Mouse (Mus musculus) midbrain, embryonic 16.5 days (tissue): ENCODE measurements around the gene Grik4. TPM values are rescaled to one million over a fixed set of nuclear protein-coding genes. Genes with fewer than 3 reads are reported as not detected.
"Not testable (repeated sequence)": the region's sequence is repeated elsewhere in the genome, so short reads cannot be mapped to it uniquely, and the experiment has no call there.

Experiments
- ATAC-seq: fragments of 200-750 bp; cut with Nextera tagmentation; 2 replicates; pipeline ENCODE4 v1.8.0; 2017; ENCODE audit warnings: moderate TSS enrichment
- H3K27ac ChIP-seq: fragments of 300-500 bp; sonication (generic); 2 replicates; pipeline ENCODE4 v1.5.1; 2014; ENCODE audit warnings: mild to moderate bottlenecking, low read length, mixed read lengths
- H3K27me3 ChIP-seq: fragments of 300-500 bp; sonication (generic); 2 replicates; pipeline ENCODE4 v1.6.1; 2014; ENCODE audit warnings: low read depth, low read length, mixed read lengths; ENCODE audit not compliant: control insufficient read depth, insufficient read depth
- H3K36me3 ChIP-seq: fragments of 300-500 bp; sonication (generic); 2 replicates; pipeline ENCODE4 v1.6.1; 2014; ENCODE audit warnings: mild to moderate bottlenecking, low read length, moderate library complexity, mixed read lengths; ENCODE audit not compliant: control insufficient read depth, insufficient read depth
- H3K4me1 ChIP-seq: fragments of 300-500 bp; sonication (generic); 2 replicates; pipeline ENCODE4 v1.6.1; 2014; ENCODE audit warnings: mild to moderate bottlenecking, low read length, mixed read lengths; ENCODE audit not compliant: control insufficient read depth, insufficient read depth
- H3K4me2 ChIP-seq: fragments of 300-500 bp; sonication (generic); 2 replicates; pipeline ENCODE4 v1.6.1; 2014; ENCODE audit warnings: mild to moderate bottlenecking, low read length, mixed read lengths
- H3K4me3 ChIP-seq: fragments of 300-500 bp; sonication (generic); 2 replicates; pipeline ENCODE4 v1.5.1; 2014; ENCODE audit warnings: low read depth, mild to moderate bottlenecking, low read length, moderate library complexity, mixed read lengths
- H3K9ac ChIP-seq: fragments of 300-500 bp; sonication (generic); 2 replicates; pipeline ENCODE4 v1.6.1; 2014; ENCODE audit warnings: low read depth, low read length, mixed read lengths
- H3K9me3 ChIP-seq: fragments of 300-500 bp; sonication (generic); replicated peaks from 2 replicates; pipeline ENCODE4 v1.6.1; 2014; ENCODE audit warnings: mild to moderate bottlenecking, low read length, mixed read lengths; ENCODE audit not compliant: control insufficient read depth, poor library complexity, severe bottlenecking
- WGBS: fragments of 180-500 bp; shearing (Covaris S2); extraction: QIAGEN DNeasy Blood & Tissue Kit; methylation state at CpG from one replicate; pipeline ENCODE4 v1.1.7; 2014; 5-methylcytosine and 5-hydroxymethylcytosine counted together
- polyA plus RNA-seq: library from polyadenylated mRNA; unstranded; fragments of >200 nt; fragmentation: Nextera tagmentation; extraction: Ambion mirVana; gene quantifications from 2 replicates; pipeline ENCODE4 v1.2.1, GENCODE M21; 2015

Grik4 gene
- polyA plus RNA-seq, 1 experiment from 2014 or later: 11.7 TPM

DNA sequence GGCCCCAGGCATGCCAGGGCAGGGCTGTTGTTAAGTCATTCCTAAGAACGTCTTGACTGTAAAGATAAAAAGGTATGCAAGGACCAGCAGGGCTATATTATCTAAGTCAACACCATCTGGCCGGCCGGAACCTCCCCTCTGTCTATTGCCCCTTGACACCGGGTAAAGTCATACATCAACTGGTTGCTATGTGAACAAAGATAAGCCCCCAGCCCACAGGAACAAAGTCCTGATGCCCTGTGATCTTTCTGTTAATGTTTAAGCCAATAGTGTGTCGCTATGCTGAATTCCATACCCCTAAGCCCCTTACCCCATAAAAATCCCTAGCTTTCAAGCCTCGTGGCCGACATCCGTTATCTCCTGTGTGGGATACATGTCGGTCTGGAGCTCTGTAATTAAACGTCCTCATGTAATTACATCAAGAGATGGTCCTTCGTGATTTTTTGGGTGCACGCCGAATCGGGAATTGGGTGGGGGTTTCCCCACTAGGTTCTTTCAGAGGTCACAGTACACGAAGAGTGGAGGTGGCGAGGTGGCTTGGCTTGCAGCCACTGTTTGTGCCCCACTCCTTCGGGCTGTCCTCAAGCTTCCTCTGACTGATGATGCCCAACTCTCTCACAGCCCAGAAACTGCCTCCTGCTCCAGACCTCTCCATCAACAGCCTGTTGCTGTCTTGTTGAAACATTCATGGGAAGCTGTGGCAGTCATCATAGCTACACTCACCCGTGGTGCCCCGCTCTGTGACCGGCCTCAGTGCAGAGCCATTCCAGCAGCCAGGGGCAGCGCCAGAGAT is 165.6 kb downstream of the Grik4 start:
- H3K9me3 ChIP-seq, H3K27ac ChIP-seq, H3K4me3 ChIP-seq, H3K4me1 ChIP-seq, ATAC-seq, H3K9ac ChIP-seq, H3K27me3 ChIP-seq, H3K36me3 ChIP-seq, H3K4me2 ChIP-seq: not testable (repeated sequence)
- WGBS: 76% methylated on average over 21 of the region's 21 CpGs

DNA sequence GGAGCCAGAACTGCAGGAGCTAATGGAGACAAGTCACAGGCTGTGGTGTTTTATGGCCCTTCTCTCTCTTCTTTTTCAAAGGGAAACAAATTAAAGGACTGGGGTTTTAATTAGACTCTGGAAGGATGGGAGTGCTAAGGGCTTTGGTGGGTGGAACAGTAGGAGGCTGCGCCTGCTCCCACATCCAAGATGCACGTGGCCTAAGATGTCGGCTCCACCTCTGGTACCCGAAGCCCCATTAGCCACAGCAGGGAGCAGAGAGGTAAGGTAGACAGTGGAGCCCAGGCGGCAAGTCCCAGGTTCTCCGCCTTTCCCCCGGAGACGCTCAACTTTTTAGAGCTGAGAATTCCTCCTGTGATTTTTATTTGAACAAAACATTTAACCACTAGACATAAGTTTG is 166.4 kb downstream of the Grik4 start:
- no peak overlapping the region for H3K27ac ChIP-seq
- no peak for ATAC-seq
- 87% methylated on average over 8 of the region's 8 CpGs for whole genome bisulfite sequencing
- no peaks in the 10 kb centered on the region for H3K36me3 ChIP-seq
- H3K4me3 ChIP-seq: no peak overlapping the region
- H3K4me1 ChIP-seq: no peaks in the 10 kb centered on the region
- no peaks in the 10 kb centered on the region for H3K9me3 ChIP-seq
- H3K4me2 ChIP-seq: no peak overlapping the region
- no peak overlapping the region for H3K9ac ChIP-seq
- no peaks in the 10 kb centered on the region for H3K27me3 ChIP-seq

GRCm38 (mm10) chr9:42776804-42777203 is 167.5 kb downstream of the Grik4 start:
- H3K9ac ChIP-seq: no peak overlapping the region
- no peak overlapping the region for H3K27ac ChIP-seq
- no peak overlapping the region for H3K4me2 ChIP-seq
- no peak for ATAC-seq
- no peaks in the 10 kb centered on the region for H3K4me1 ChIP-seq
- H3K4me3 ChIP-seq: no peak overlapping the region
- H3K36me3 ChIP-seq: no peaks in the 10 kb centered on the region
- no peaks in the 10 kb centered on the region for H3K27me3 ChIP-seq
- no peaks in the 10 kb centered on the region for H3K9me3 ChIP-seq
- WGBS: 80% methylated on average over 9 of the region's 9 CpGs

DNA sequence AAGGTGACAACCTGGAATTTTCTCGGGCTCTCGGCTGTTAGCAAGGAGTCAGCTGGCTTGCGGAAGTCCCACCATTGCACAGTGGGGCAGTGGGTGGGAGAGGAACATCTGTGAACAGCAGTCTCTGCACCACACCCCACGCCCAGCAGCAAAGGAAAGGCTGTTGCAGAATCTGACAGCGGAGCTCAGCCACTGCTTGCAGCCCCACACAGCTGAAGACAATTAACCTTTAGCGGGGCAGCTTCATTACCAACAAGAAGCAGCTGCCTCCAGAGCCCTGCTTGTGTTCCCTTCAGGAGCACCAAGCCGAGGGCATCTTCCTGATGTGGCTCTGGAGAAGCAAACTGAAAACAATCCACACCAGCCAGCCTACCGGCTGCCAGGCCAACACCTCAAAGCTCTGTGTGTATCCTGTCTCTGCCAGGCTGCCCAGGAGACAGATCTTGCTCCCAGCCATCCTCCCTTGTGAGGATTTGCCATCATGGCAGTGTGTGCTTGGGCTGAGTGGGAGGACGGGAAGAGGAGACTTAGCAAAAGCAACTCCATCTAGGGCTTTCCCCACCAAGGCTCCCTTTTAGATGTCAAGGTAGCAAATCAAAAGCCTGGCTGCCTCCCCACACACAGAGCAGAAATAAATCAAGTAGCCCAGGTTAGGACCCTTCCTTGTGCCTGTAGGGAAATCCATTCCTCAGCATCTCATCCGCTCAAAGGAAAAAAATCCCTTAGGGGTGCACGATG is 179.3 kb downstream of the Grik4 start:
- Histone ChIP-seq H3K27ac (0 out of 2 replicates have a peak overlapping the region, but pooled peaks have one; percentile 30), H3K9ac (no peak overlapping the region), H3K27me3 (no peaks in the 10 kb centered on the region), H3K9me3 (no peaks in the 10 kb centered on the region), H3K36me3 (no peaks in the 10 kb centered on the region), H3K4me2 (no peak overlapping the region), H3K4me3 (no peak overlapping the region), H3K4me1 (peaks cover 12% of the 10 kb centered on the region; the same call in 1 of the 2 replicates)
- 38% methylated on average over 11 of the region's 11 CpGs for WGBS
- 0 out of 2 replicates have a peak, but pooled peaks have one; percentile 33 for ATAC-seq

- no peak overlapping the region for H3K27ac ChIP-seq
- WGBS: 62% methylated on average over 5 of the region's 5 CpGs
- no peaks in the 10 kb centered on the region for H3K36me3 ChIP-seq
- no peak overlapping the region for H3K9ac ChIP-seq
- H3K9me3 ChIP-seq: no peaks in the 10 kb centered on the region
- H3K4me2 ChIP-seq: no peak overlapping the region
- no peak for ATAC-seq
- H3K4me3 ChIP-seq: no peak overlapping the region
- no peaks in the 10 kb centered on the region for H3K27me3 ChIP-seq
- H3K4me1 ChIP-seq: peaks cover 3% of the 10 kb centered on the region; the same call in 1 of the 2 replicates
Observed at GRCm38 (mm10) chr9:42758682-42759205, 185.5 kb downstream of the Grik4 start.

- ATAC-seq: no peak
- Histone ChIP-seq H3K27ac (no peak overlapping the region), H3K4me2 (no peak overlapping the region), H3K4me3 (no peak overlapping the region), H3K9ac (no peak overlapping the region), H3K36me3 (no peaks in the 10 kb centered on the region), H3K27me3 (no peaks in the 10 kb centered on the region), H3K4me1 (peaks cover 3% of the 10 kb centered on the region; the same call in 1 of the 2 replicates), H3K9me3 (no peaks in the 10 kb centered on the region)
- WGBS: 74% methylated on average over 3 of the region's 3 CpGs
Observed at GRCm38 (mm10) chr9:42757012-42757640, 187.2 kb downstream of the Grik4 start.

GRCm38 (mm10) chr9:42754699-42755098 is 189.6 kb downstream of the Grik4 start:
- no peak for ATAC-seq
- H3K27me3 ChIP-seq: no peaks in the 10 kb centered on the region

DNA sequence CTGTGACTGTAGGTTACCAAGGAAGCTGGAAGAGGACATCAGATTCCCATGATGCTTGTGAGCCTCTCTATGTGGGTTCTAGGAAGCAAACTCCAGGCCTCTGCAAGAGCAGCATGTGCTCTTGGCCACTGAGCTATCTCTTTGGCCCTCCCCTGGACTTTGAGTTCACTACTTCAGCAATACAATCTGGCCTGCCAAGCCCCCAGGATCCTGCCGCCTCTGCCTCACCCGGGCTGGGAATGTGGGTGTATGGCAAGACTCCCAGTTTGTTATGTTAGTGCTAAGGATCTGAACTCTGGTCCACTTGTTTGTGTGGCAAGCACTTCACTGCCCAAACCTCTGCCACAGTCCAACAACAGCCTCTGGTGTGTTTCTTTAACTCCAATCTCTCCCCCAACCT is 193.1 kb downstream of the Grik4 start:
- no peak overlapping the region for H3K27ac ChIP-seq
- no peaks in the 10 kb centered on the region for H3K27me3 ChIP-seq
- 77% methylated on average over 2 of the region's 2 CpGs for WGBS
- no peaks in the 10 kb centered on the region for H3K4me1 ChIP-seq
- no peak overlapping the region for H3K4me2 ChIP-seq
- no peaks in the 10 kb centered on the region for H3K36me3 ChIP-seq
- no peak overlapping the region for H3K9ac ChIP-seq
- H3K4me3 ChIP-seq: no peak overlapping the region
- H3K9me3 ChIP-seq: no peaks in the 10 kb centered on the region; the same call in 1 of the 2 replicates
- no peak for ATAC-seq

More at GRCm38 (mm10) chr9:42754699-42755098, 189.6 kb downstream of the Grik4 start:
- no peaks in the 10 kb centered on the region for H3K4me1 ChIP-seq
- WGBS: 53% methylated on average over 8 of the region's 8 CpGs
- no peak overlapping the region for H3K4me3 ChIP-seq
- H3K36me3 ChIP-seq: no peaks in the 10 kb centered on the region
- H3K4me2 ChIP-seq: no peak overlapping the region
- H3K9ac ChIP-seq: no peak overlapping the region
- no peak overlapping the region for H3K27ac ChIP-seq
- no peaks in the 10 kb centered on the region for H3K9me3 ChIP-seq
